Mouse (Mus musculus) B cell, adult 2 months (primary cell): ENCODE measurements around the gene Fam166a.

Source experiments
- DNase-seq, 2 experiments: peaks; one replicate each; pipeline ENCODE4 v3.0.0; 2022

Gene Fam166a

GRCm38 (mm10) chr2:25218445-25218844 lies at the start of gene Fam166a:
TSS of gene Fam166a (plus strand) at chr2:25218745.
- no peak for DNase-seq

- DNase-seq: no peak
Observed at GRCm38 (mm10) chr2:25169778-25170177, 48.8 kb upstream of the Fam166a start.

- peak; percentile 16 to 25 for DNase-seq
Observed at GRCm38 (mm10) chr2:25170326-25171100, 48.0 kb upstream of the Fam166a start.

- no peak for DNase-seq
Observed at GRCm38 (mm10) chr2:25171101-25171768, 47.3 kb upstream of the Fam166a start.

- DNase-seq: no peak
Observed at GRCm38 (mm10) chr2:25171769-25172153, 46.8 kb upstream of the Fam166a start.

GRCm38 (mm10) chr2:25172629-25173028 lies 45.9 kb upstream of the Fam166a start:
- no peak for DNase-seq

- DNase-seq: no peak
Observed at GRCm38 (mm10) chr2:25173821-25174220, 44.7 kb upstream of the Fam166a start.

- DNase-seq: no peak
Observed at GRCm38 (mm10) chr2:25174866-25175689, 43.5 kb upstream of the Fam166a start.

- no peak for DNase-seq
Observed at GRCm38 (mm10) chr2:25175690-25176078, 42.9 kb upstream of the Fam166a start.

GRCm38 (mm10) chr2:25176573-25176972 lies 42.0 kb upstream of the Fam166a start:
- no peak for DNase-seq

GRCm38 (mm10) chr2:25177076-25177475 lies 41.5 kb upstream of the Fam166a start:
- DNase-seq: no peak

GRCm38 (mm10) chr2:25177685-25178084 lies 40.9 kb upstream of the Fam166a start:
- DNase-seq: no peak

- DNase-seq: no peak
Observed at GRCm38 (mm10) chr2:25178285-25178972, 40.1 kb upstream of the Fam166a start.

GRCm38 (mm10) chr2:25179566-25180217 lies 38.9 kb upstream of the Fam166a start:
- DNase-seq: no peak

- peak; percentile 94 to 95 for DNase-seq
Observed at GRCm38 (mm10) chr2:25180478-25180903, 38.1 kb upstream of the Fam166a start, which contains the start of gene Nrarp. TSS of gene Nrarp (plus strand) at chr2:25180758.

GRCm38 (mm10) chr2:25180973-25181890 lies 37.3 kb upstream of the Fam166a start:
- peak; percentile 59 to 60 for DNase-seq

GRCm38 (mm10) chr2:25181891-25182397 lies 36.6 kb upstream of the Fam166a start:
- DNase-seq: no peak

- DNase-seq: no peak
Observed at GRCm38 (mm10) chr2:25182664-25183063, 35.9 kb upstream of the Fam166a start.

GRCm38 (mm10) chr2:25183336-25183735 lies 35.2 kb upstream of the Fam166a start:
- DNase-seq: peak; percentile 42 to 47

- no peak for DNase-seq
Observed at GRCm38 (mm10) chr2:25184496-25184895, 34.0 kb upstream of the Fam166a start.
